Mouse (Mus musculus) midbrain, embryonic 12.5 days (tissue): ENCODE results near the gene Rnf128. TPM values are rescaled to one million over a fixed set of nuclear protein-coding genes. Genes with fewer than 3 reads are reported as not detected.

Experiments used
- ATAC-seq: fragments of 200-750 bp; cut with Nextera tagmentation; 2 replicates; pipeline ENCODE4 v1.8.0; 2017; ENCODE audit warnings: low read depth, moderate TSS enrichment, moderate library complexity; ENCODE audit not compliant: low FRiP score
- H3K27ac ChIP-seq: fragments of 300-500 bp; sonication (generic); replicated peaks from 2 replicates; pipeline ENCODE4 v1.5.1; 2016; ENCODE audit warnings: mild to moderate bottlenecking
- H3K27me3 ChIP-seq: fragments of 300-500 bp; sonication (generic); 2 replicates; pipeline ENCODE4 v1.6.1; 2016; ENCODE audit warnings: mild to moderate bottlenecking
- H3K36me3 ChIP-seq: fragments of 300-500 bp; sonication (generic); 2 replicates; pipeline ENCODE4 v1.6.1; 2016
- H3K4me1 ChIP-seq: fragments of 300-500 bp; sonication (generic); 2 replicates; pipeline ENCODE4 v1.6.1; 2016
- H3K4me2 ChIP-seq: fragments of 300-500 bp; sonication (generic); replicated peaks from 2 replicates; pipeline ENCODE4 v1.6.1; 2016; ENCODE audit warnings: mild to moderate bottlenecking, moderate library complexity
- H3K4me3 ChIP-seq: fragments of 300-500 bp; sonication (generic); 2 replicates; pipeline ENCODE4 v1.5.1; 2016; ENCODE audit warnings: mild to moderate bottlenecking
- H3K9ac ChIP-seq: fragments of 300-500 bp; sonication (generic); replicated peaks from 2 replicates; pipeline ENCODE4 v1.6.1; 2016; ENCODE audit warnings: mild to moderate bottlenecking, moderate library complexity
- H3K9me3 ChIP-seq: fragments of 300-500 bp; sonication (generic); 2 replicates; pipeline ENCODE4 v1.6.1; 2016; ENCODE audit warnings: mild to moderate bottlenecking
- WGBS: fragments of 180-500 bp; shearing (Covaris S2); methylation state at CpG from one replicate; pipeline ENCODE4 v1.1.7; 2016; 5-methylcytosine and 5-hydroxymethylcytosine counted together
- polyA plus RNA-seq: library from polyadenylated mRNA; unstranded; fragments of >200 nt; fragmentation: Nextera tagmentation; extraction: Ambion mirVana; gene quantifications from 2 replicates; pipeline ENCODE4 v1.2.1, GENCODE M21; 2016

Rnf128 gene
- polyA plus RNA-seq, result 1.2 and 1.3 TPM in 2 replicates

DNA sequence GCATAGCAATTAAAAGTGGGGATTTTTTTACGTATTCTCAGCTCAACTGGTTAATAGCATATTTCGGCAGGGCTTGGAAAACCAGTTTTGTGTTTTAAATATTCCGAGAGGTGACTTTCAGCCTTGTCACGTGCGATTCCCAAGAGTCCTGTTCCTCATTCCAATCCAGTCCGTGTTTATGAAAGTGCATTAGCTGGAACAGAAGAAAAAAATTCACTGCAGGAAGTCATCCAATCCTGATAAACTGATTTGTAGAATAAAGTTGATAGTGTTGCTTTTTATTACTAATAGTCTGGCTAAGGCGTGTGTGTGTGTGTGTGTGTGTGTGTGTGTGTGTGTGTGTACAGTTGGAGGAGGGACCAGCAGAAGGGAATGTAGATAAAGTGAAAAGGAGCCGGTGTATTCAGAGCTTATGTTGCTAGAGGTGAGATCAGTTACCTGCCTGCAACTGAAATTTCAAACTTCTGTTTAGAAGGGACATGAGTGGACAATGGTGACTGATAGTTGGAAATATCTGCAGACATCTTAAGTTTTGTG lies at the start of gene Rnf128:
TSS of gene Rnf128 (plus strand) at position 392 of the 537 bp plus-strand sequence.
- Histone ChIP-seq H3K36me3 (no peaks in the 10 kb centered on the region), H3K27me3 (peaks cover 3% of the 10 kb centered on the region; the same call in 1 of the 2 replicates), H3K4me2 (no peak within 1 kb of the TSS), H3K4me1 (no peaks in the 10 kb centered on the region), H3K4me3 (no peak within 1 kb of the TSS), H3K9ac (no peak within 1 kb of the TSS), H3K9me3 (no peaks in the 10 kb centered on the region), H3K27ac (no peak within 1 kb of the TSS)
- ATAC-seq, result no peak
- 87% methylated on average over 8 of the region's 8 CpGs for WGBS

DNA sequence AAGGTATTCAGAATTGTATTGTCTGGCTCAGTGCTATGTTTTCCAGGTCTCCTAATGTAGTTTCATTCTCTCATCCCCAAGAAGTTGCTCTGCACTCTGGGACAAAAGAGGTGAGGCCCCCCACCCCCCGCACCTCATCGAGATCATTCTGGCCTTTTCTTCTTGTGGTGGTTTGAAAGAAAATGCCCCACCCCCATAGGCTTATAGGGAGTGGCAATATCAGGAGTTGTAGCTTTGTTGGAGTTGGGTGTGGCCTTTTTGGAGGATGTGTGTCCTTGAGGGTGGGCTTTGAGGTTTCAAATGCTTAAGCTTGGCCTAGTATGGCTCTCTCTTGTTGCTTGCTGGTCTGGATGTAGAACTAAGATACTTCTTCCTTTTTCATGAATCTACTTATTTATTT lies 47.0 kb upstream of the Rnf128 start:
- no peaks in the 10 kb centered on the region for H3K36me3 ChIP-seq
- WGBS, result 84% methylated on average over 2 of the region's 2 CpGs
- H3K4me1 ChIP-seq, result no peaks in the 10 kb centered on the region
- no peak overlapping the region for H3K27ac ChIP-seq
- ATAC-seq, result no peak
- no peaks in the 10 kb centered on the region for H3K9me3 ChIP-seq
- no peak overlapping the region for H3K4me3 ChIP-seq
- no peaks in the 10 kb centered on the region; the same call in 1 of the 2 replicates for H3K27me3 ChIP-seq
- H3K9ac ChIP-seq, result no peak overlapping the region
- no peak overlapping the region for H3K4me2 ChIP-seq

DNA sequence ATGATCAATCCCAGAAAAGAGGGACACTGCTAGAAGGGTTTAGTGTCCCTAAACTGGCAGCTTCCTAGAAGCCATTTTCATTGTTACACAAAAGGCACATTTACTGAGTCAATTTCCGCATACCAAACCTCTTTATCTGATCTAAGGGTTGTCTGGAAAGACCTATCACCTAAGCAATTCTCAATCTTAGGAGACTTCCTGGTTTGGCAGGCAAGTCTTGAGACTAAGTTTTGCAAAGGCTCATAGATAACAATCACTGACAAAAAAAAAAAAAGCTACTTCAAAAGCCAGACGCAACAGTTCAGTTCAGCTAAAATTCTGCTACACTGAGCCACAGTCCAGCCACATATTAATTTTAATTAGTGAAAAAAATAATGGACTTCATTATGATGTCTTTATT lies 43.9 kb upstream of the Rnf128 start:
- Histone ChIP-seq H3K4me3 (no peak overlapping the region), H3K27ac (no peak overlapping the region), H3K27me3 (no peaks in the 10 kb centered on the region; the same call in 1 of the 2 replicates), H3K9ac (no peak overlapping the region), H3K4me1 (no peaks in the 10 kb centered on the region), H3K36me3 (no peaks in the 10 kb centered on the region), H3K9me3 (no peaks in the 10 kb centered on the region), H3K4me2 (no peak overlapping the region)
- WGBS, result 90% methylated on average over 2 of the region's 2 CpGs
- ATAC-seq, result no peak

DNA sequence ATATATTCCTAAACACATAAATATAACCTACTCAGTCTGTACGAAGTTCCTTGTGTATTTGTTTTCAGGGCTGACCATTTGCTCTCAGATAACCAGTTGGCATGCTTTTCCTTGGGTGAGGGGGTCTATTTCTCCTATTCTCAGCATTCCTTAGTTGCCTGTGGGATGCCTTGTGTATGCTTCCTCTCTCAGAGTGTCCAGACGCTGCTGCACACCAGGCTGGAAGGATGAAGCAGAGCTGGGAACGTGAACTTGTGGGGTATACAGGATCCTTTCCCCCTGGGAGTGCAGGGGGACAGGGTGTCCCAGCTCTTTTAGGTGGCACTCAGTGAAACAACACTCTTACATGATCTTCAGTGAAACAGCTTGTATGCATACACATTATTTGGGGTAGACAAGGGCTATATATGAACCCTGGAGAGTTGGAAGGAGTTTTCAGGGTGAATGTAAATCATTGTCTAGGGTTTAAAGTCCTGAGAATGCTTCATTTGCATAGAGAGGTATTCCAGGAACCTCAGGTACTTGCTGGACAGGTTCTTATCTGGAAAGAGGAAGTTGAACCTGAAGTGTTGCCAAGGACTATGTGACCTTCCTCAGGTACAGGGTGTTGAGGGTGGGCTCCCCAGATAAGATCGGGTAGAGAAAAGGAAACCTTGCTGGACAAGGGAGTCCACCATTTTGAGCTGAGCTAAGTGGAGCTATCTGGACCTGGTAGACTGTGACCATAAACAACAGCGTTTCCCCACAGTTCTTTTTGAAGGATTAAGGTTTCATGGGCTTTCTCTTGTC lies 38.6 kb upstream of the Rnf128 start:
- no peak overlapping the region for H3K9ac ChIP-seq
- no peaks in the 10 kb centered on the region for H3K36me3 ChIP-seq
- no peak for ATAC-seq
- no peak overlapping the region for H3K4me3 ChIP-seq
- H3K27me3 ChIP-seq, result peaks cover 4% of the 10 kb centered on the region; the same call in 1 of the 2 replicates
- no peak overlapping the region for H3K27ac ChIP-seq
- 73% methylated on average over 5 of the region's 5 CpGs for WGBS
- H3K4me2 ChIP-seq, result no peak overlapping the region
- no peaks in the 10 kb centered on the region for H3K9me3 ChIP-seq
- H3K4me1 ChIP-seq, result no peaks in the 10 kb centered on the region

DNA sequence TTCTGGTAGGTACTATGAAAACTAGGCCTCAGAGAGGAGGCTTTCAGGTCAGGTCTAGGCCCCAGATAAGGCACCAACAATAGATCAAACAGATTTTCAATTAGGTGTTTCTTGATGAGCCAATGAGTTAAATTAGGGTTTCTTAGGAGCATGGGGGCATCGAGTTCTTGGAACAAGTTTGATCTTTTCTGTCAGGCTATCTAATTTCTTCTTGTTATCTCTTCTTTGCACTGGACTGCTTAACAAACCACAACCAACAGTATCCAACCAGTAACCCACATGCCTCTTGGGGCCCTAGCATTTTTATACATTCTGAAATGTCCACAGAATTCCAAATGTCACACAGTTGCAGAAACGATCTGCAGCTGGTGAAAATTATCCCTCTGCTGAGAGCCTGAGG lies 37.4 kb upstream of the Rnf128 start:
- Histone ChIP-seq H3K27me3 (peaks cover 4% of the 10 kb centered on the region; the same call in 1 of the 2 replicates), H3K4me3 (no peak overlapping the region), H3K4me2 (no peak overlapping the region), H3K4me1 (no peaks in the 10 kb centered on the region), H3K9me3 (no peaks in the 10 kb centered on the region), H3K36me3 (no peaks in the 10 kb centered on the region), H3K27ac (no peak overlapping the region), H3K9ac (no peak overlapping the region)
- WGBS, result 75% methylated on average over 2 of the region's 2 CpGs
- no peak for ATAC-seq

DNA sequence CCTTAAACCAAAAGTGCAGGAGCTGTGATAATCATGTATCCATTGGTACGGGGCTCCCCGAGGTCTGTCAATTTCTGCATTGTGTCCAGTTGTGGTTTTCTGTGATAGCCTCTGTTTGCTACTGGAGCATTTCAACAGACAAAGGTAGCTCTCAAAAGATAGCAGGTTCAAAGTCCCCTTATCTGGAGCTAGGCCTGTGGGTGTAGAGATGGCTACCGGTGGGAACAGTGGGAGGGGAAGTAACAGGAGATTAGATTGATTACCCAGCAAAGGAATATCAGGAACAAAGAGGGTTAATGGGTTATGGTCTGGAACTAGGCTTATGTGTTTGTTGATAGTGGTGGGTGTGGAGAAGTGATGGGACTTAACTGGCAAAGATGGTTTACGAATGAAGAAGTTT lies 36.1 kb upstream of the Rnf128 start:
- no peak overlapping the region for H3K4me2 ChIP-seq
- no peaks in the 10 kb centered on the region for H3K36me3 ChIP-seq
- no peak for ATAC-seq
- no peak overlapping the region for H3K4me3 ChIP-seq
- no peaks in the 10 kb centered on the region for H3K4me1 ChIP-seq
- no peak overlapping the region for H3K27ac ChIP-seq
- H3K9me3 ChIP-seq, result no peaks in the 10 kb centered on the region
- H3K27me3 ChIP-seq, result peaks cover 4% of the 10 kb centered on the region; the same call in 1 of the 2 replicates
- H3K9ac ChIP-seq, result no peak overlapping the region
- 93% methylated on average over 4 of the region's 4 CpGs for WGBS

DNA sequence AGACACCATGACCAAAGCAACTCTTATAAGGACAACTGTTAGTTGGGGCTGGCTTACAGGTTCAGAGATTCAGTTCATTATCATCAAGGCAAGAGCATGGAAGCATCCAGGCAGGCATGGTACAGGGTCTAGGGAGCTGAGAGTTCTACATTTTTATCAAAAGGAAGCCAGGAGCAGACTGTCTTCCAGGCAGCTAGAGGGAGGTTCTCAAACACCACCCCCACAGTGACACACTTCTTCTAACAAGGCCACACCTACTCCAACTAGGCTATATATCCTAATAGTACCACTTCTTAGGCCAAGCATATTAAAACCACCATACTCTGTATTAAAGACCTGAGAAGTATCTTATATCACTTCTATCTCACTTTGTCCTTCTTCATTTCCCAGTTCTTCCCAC lies 33.4 kb upstream of the Rnf128 start:
- no peak overlapping the region for H3K9ac ChIP-seq
- no peak overlapping the region for H3K27ac ChIP-seq
- H3K9me3 ChIP-seq, result no peaks in the 10 kb centered on the region
- no peak for ATAC-seq
- H3K4me2 ChIP-seq, result no peak overlapping the region
- no peaks in the 10 kb centered on the region for H3K36me3 ChIP-seq
- H3K27me3 ChIP-seq, result peaks cover 7% of the 10 kb centered on the region; the same call in 1 of the 2 replicates
- H3K4me1 ChIP-seq, result no peaks in the 10 kb centered on the region
- no peak overlapping the region for H3K4me3 ChIP-seq

DNA sequence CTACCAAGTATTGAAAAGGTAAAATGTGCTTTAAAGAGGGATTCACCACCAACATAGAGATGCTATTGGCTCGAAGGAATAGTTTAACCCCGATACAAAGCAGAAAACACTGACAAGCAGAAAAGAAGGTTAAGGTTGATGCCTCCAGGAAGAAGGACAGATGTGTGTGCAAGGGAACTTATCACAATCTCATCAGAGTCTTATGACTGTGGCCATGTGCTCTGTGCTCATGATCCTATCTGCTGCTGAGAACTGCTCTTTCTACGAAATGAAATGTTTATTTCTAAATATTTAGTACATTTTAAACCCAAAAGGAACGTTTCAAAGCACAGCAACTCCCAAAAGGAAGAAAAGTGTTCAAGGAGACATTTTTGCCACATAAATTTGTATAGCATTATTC lies 30.8 kb upstream of the Rnf128 start:
- H3K27me3 ChIP-seq, result peaks cover 12% of the 10 kb centered on the region
- no peaks in the 10 kb centered on the region for H3K36me3 ChIP-seq
- no peak overlapping the region for H3K4me3 ChIP-seq
- H3K9ac ChIP-seq, result no peak overlapping the region
- no peak overlapping the region for H3K4me2 ChIP-seq
- 70% methylated on average over 4 of the region's 4 CpGs for WGBS
- H3K27ac ChIP-seq, result no peak overlapping the region
- no peaks in the 10 kb centered on the region for H3K9me3 ChIP-seq
- H3K4me1 ChIP-seq, result no peaks in the 10 kb centered on the region
- ATAC-seq, result no peak

DNA sequence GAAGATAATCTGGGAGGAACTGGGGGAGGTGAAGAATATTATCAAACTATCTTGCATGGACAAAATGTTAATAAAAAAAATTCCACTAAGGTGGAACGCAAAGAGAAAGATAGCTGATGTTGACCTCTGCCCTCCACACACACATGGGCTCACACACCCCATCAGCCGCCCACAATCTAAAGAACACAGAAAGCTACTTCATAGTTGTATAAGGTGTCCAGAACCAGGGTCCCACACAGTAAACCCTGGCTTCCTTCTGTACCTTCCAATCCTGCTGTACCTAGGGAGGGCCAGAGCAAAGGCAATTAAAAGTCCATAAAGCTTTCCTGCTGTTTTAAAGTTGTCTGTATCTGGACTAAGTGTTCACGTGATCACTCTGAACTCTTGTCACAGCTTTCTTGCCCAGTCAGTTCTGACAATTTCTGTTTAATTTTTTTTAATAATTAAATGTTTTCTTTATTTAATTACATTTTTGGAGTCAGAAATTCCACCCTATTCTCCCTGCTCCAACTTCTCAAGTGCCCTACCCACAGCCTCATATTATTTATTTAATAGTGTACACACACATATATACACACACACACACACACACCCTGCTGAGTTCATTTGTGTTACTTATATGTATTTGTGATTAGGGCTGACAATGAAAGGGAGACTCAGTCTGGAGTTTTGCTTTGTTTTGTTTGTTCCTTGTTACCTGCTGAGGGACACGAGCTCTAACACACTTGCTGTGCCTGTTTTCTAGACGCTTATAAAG lies 25.3 kb upstream of the Rnf128 start:
- H3K27ac ChIP-seq, result no peak overlapping the region
- ATAC-seq, result no peak
- no peak overlapping the region for H3K4me3 ChIP-seq
- H3K4me1 ChIP-seq, result no peaks in the 10 kb centered on the region
- no peak overlapping the region for H3K4me2 ChIP-seq
- H3K9ac ChIP-seq, result no peak overlapping the region
- H3K27me3 ChIP-seq, result peaks cover 6% of the 10 kb centered on the region
- H3K36me3 ChIP-seq, result no peaks in the 10 kb centered on the region
- 84% methylated on average over 5 of the region's 5 CpGs for WGBS
- no peaks in the 10 kb centered on the region for H3K9me3 ChIP-seq

DNA sequence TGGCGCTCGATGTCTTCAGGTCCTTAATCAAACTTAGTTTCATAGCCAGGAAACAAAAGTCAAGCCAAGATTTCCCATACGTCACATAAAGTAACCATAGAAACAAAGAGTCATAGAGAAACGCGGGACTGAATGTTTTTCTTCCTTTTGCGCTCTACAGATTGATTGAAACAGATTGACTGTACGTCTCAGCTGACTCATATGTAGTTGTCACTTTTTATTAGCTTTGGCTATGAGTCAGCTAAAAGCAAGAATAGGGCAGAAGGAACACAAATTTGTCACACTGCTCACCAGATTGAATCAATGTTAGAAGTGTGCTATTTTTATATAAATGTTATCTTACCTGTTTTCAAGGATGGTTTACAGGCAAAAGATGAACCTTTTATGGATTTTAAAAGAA lies 19.4 kb upstream of the Rnf128 start:
- WGBS, result 87% methylated on average over 7 of the region's 7 CpGs
- no peak for ATAC-seq
- H3K27me3 ChIP-seq, result no peaks in the 10 kb centered on the region
- H3K4me3 ChIP-seq, result no peak overlapping the region
- no peak overlapping the region for H3K27ac ChIP-seq
- no peaks in the 10 kb centered on the region for H3K9me3 ChIP-seq
- H3K4me2 ChIP-seq, result no peak overlapping the region
- no peaks in the 10 kb centered on the region for H3K4me1 ChIP-seq
- H3K36me3 ChIP-seq, result no peaks in the 10 kb centered on the region
- no peak overlapping the region for H3K9ac ChIP-seq

DNA sequence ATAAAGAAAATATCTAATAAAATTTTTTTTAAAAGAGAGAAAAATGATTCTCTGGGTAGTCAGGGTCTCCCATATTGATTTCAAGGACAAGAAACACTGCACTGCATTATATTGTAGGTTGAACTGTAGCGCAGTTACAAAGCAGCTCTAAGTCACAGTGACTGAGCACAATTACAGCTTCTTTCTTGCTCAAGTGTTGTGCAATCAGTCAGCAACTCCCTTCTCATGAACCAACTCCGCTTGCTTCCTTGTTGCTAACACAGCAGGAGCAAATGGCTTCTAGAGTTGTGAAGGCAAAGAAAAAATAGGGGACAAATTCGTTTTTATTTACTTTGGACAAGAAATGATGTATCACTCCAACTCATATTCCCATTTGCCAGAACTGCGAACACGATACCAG lies 12.7 kb upstream of the Rnf128 start:
- WGBS, result 80% methylated on average over 5 of the region's 5 CpGs
- H3K36me3 ChIP-seq, result no peaks in the 10 kb centered on the region
- H3K27ac ChIP-seq, result no peak overlapping the region
- no peak overlapping the region for H3K4me2 ChIP-seq
- no peak for ATAC-seq
- H3K9ac ChIP-seq, result no peak overlapping the region
- no peak overlapping the region for H3K4me3 ChIP-seq
- H3K4me1 ChIP-seq, result no peaks in the 10 kb centered on the region
- no peaks in the 10 kb centered on the region; the same call in 1 of the 2 replicates for H3K27me3 ChIP-seq
- no peaks in the 10 kb centered on the region for H3K9me3 ChIP-seq

DNA sequence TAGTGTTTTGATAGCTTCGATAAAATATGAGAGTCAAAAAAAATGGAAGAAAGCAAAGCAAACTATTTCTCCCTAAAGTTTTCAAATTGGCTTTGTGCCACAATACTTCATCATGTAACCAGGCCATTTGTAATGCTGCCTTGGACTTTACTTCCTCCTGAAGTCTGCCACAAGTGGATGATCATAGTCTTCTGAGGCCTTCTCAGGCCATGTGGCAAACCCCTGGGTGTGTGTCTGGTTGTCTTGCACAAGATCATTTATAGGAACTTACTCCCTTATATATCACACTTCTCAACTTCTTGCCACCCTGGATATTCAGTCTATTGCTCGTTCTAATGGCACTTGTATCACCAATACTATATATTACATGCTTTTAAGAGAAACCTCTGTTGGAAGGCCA lies 11.0 kb upstream of the Rnf128 start:
- Histone ChIP-seq H3K27ac (no peak overlapping the region), H3K9ac (no peak overlapping the region), H3K4me1 (no peaks in the 10 kb centered on the region), H3K36me3 (no peaks in the 10 kb centered on the region), H3K4me3 (no peak overlapping the region), H3K9me3 (no peaks in the 10 kb centered on the region), H3K27me3 (no peaks in the 10 kb centered on the region; the same call in 1 of the 2 replicates), H3K4me2 (no peak overlapping the region)
- WGBS, result 75% methylated on average over 2 of the region's 2 CpGs
- no peak for ATAC-seq
